Mouse (Mus musculus): ENCODE measurements around the gene Atpaf1.

Atpaf1 gene

GRCm38 (mm10) chr4:115840842-115841241, 56.2 kb downstream of the Atpaf1 start:
- TF ChIP-seq NANOG (IDR thresholded peaks at IDR 0.05; ENCODE audit: borderline replicate concordance, low read length) (no peak), POU5F1 (IDR thresholded peaks at IDR 0.05; ENCODE audit: borderline replicate concordance, low read length) (no peak), CTCF (conservative IDR thresholded peaks at IDR 0.05; ENCODE audit: low read length) (no peak)
- Histone ChIP-seq H3K36me3 (ENCODE audit: insufficient read depth, low read length) (peaks cover 12% of the 10 kb centered on the region), H3K4me3 (replicated peaks; ENCODE audit: low read length) (no peak overlapping the region), H3K4me1 (replicated peaks; ENCODE audit: low read depth, low read length) (peaks cover 31% of the 10 kb centered on the region), H3K9me3 (ENCODE audit: low read length) (no peaks in the 10 kb centered on the region), H3K27me3 (ENCODE audit: insufficient read depth, low read length) (no peaks in the 10 kb centered on the region)

GRCm38 (mm10) chr4:115846656-115847055, 62.0 kb downstream of the Atpaf1 start:
- H3K36me3 ChIP-seq (ENCODE audit: insufficient read depth, low read length) = peaks cover 42% of the 10 kb centered on the region
- no peaks in the 10 kb centered on the region for H3K9me3 ChIP-seq (ENCODE audit: low read length)
- TF ChIP-seq CTCF (conservative IDR thresholded peaks at IDR 0.05; ENCODE audit: low read length) (no peak), NANOG (IDR thresholded peaks at IDR 0.05; ENCODE audit: borderline replicate concordance, low read length) (no peak), POU5F1 (IDR thresholded peaks at IDR 0.05; ENCODE audit: borderline replicate concordance, low read length) (no peak)
- no peaks in the 10 kb centered on the region for H3K4me1 ChIP-seq (replicated peaks; ENCODE audit: low read depth, low read length)
- H3K27me3 ChIP-seq (ENCODE audit: insufficient read depth, low read length) = no peaks in the 10 kb centered on the region
- H3K4me3 ChIP-seq (replicated peaks; ENCODE audit: low read length) = no peak overlapping the region

GRCm38 (mm10) chr4:115847377-115847776, 62.8 kb downstream of the Atpaf1 start:
- Histone ChIP-seq H3K27me3 (ENCODE audit: insufficient read depth, low read length) (no peaks in the 10 kb centered on the region), H3K9me3 (ENCODE audit: low read length) (no peaks in the 10 kb centered on the region), H3K4me3 (replicated peaks; ENCODE audit: low read length) (no peak overlapping the region), H3K4me1 (replicated peaks; ENCODE audit: low read depth, low read length) (no peaks in the 10 kb centered on the region), H3K36me3 (ENCODE audit: insufficient read depth, low read length) (peaks cover 49% of the 10 kb centered on the region)
- TF ChIP-seq CTCF (conservative IDR thresholded peaks at IDR 0.05; ENCODE audit: low read length) = no peak
- TF ChIP-seq NANOG (IDR thresholded peaks at IDR 0.05; ENCODE audit: borderline replicate concordance, low read length) = no peak

GRCm38 (mm10) chr4:115848083-115848482, 63.5 kb downstream of the Atpaf1 start:
- Histone ChIP-seq H3K36me3 (ENCODE audit: insufficient read depth, low read length) (peaks cover 50% of the 10 kb centered on the region), H3K4me1 (replicated peaks; ENCODE audit: low read depth, low read length) (no peaks in the 10 kb centered on the region), H3K9me3 (ENCODE audit: low read length) (no peaks in the 10 kb centered on the region), H3K4me3 (replicated peaks; ENCODE audit: low read length) (no peak overlapping the region), H3K27me3 (ENCODE audit: insufficient read depth, low read length) (no peaks in the 10 kb centered on the region)
- TF ChIP-seq CTCF (conservative IDR thresholded peaks at IDR 0.05; ENCODE audit: low read length) (no peak), NANOG (IDR thresholded peaks at IDR 0.05; ENCODE audit: borderline replicate concordance, low read length) (no peak), POU5F1 (IDR thresholded peaks at IDR 0.05; ENCODE audit: borderline replicate concordance, low read length) (no peak)

GRCm38 (mm10) chr4:115848990-115849677, 64.5 kb downstream of the Atpaf1 start:
- H3K4me1 ChIP-seq (replicated peaks; ENCODE audit: low read depth, low read length) = no peaks in the 10 kb centered on the region
- no peaks in the 10 kb centered on the region for H3K27me3 ChIP-seq (ENCODE audit: insufficient read depth, low read length)
- H3K9me3 ChIP-seq (ENCODE audit: low read length) = no peaks in the 10 kb centered on the region
- peaks cover 53% of the 10 kb centered on the region for H3K36me3 ChIP-seq (ENCODE audit: insufficient read depth, low read length)
- TF ChIP-seq POU5F1 (IDR thresholded peaks at IDR 0.05; ENCODE audit: borderline replicate concordance, low read length) (no peak), CTCF (conservative IDR thresholded peaks at IDR 0.05; ENCODE audit: low read length) (no peak), NANOG (IDR thresholded peaks at IDR 0.05; ENCODE audit: borderline replicate concordance, low read length) (no peak)
- H3K4me3 ChIP-seq (replicated peaks; ENCODE audit: low read length) = no peak overlapping the region

- H3K9me3 ChIP-seq (ENCODE audit: low read length) = no peaks in the 10 kb centered on the region
- no peaks in the 10 kb centered on the region for H3K27me3 ChIP-seq (ENCODE audit: insufficient read depth, low read length)
- no peaks in the 10 kb centered on the region for H3K4me1 ChIP-seq (replicated peaks; ENCODE audit: low read depth, low read length)
- peaks cover 62% of the 10 kb centered on the region for H3K36me3 ChIP-seq (ENCODE audit: insufficient read depth, low read length)
- H3K4me3 ChIP-seq (replicated peaks; ENCODE audit: low read length) = no peak overlapping the region
- TF ChIP-seq NANOG (IDR thresholded peaks at IDR 0.05; ENCODE audit: borderline replicate concordance, low read length) (no peak), CTCF (conservative IDR thresholded peaks at IDR 0.05; ENCODE audit: low read length) (no peak), POU5F1 (IDR thresholded peaks at IDR 0.05; ENCODE audit: borderline replicate concordance, low read length) (no peak)
Measured at GRCm38 (mm10) chr4:115850111-115850510, 65.5 kb downstream of the Atpaf1 start.

GRCm38 (mm10) chr4:115850631-115851030, 66.0 kb downstream of the Atpaf1 start:
- Histone ChIP-seq H3K4me1 (replicated peaks; ENCODE audit: low read depth, low read length) (no peaks in the 10 kb centered on the region), H3K9me3 (ENCODE audit: low read length) (no peaks in the 10 kb centered on the region), H3K4me3 (replicated peaks; ENCODE audit: low read length) (no peak overlapping the region), H3K27me3 (ENCODE audit: insufficient read depth, low read length) (no peaks in the 10 kb centered on the region), H3K36me3 (ENCODE audit: insufficient read depth, low read length) (peaks cover 63% of the 10 kb centered on the region)
- no peak for TF ChIP-seq CTCF (conservative IDR thresholded peaks at IDR 0.05; ENCODE audit: low read length)
- no peak for TF ChIP-seq NANOG (IDR thresholded peaks at IDR 0.05; ENCODE audit: borderline replicate concordance, low read length)
- TF ChIP-seq POU5F1 (IDR thresholded peaks at IDR 0.05; ENCODE audit: borderline replicate concordance, low read length) = no peak

GRCm38 (mm10) chr4:115851569-115851968, 67.0 kb downstream of the Atpaf1 start:
- Histone ChIP-seq H3K4me3 (replicated peaks; ENCODE audit: low read length) (no peak overlapping the region), H3K27me3 (ENCODE audit: insufficient read depth, low read length) (no peaks in the 10 kb centered on the region), H3K36me3 (ENCODE audit: insufficient read depth, low read length) (peaks cover 68% of the 10 kb centered on the region), H3K4me1 (replicated peaks; ENCODE audit: low read depth, low read length) (no peaks in the 10 kb centered on the region), H3K9me3 (ENCODE audit: low read length) (no peaks in the 10 kb centered on the region)
- no peak for TF ChIP-seq CTCF (conservative IDR thresholded peaks at IDR 0.05; ENCODE audit: low read length)
- TF ChIP-seq POU5F1 (IDR thresholded peaks at IDR 0.05; ENCODE audit: borderline replicate concordance, low read length) = no peak
- TF ChIP-seq NANOG (IDR thresholded peaks at IDR 0.05; ENCODE audit: borderline replicate concordance, low read length) = no peak

- Histone ChIP-seq H3K36me3 (ENCODE audit: insufficient read depth, low read length) (peaks cover 72% of the 10 kb centered on the region), H3K4me3 (replicated peaks; ENCODE audit: low read length) (no peak overlapping the region), H3K4me1 (replicated peaks; ENCODE audit: low read depth, low read length) (no peaks in the 10 kb centered on the region), H3K9me3 (ENCODE audit: low read length) (no peaks in the 10 kb centered on the region), H3K27me3 (ENCODE audit: insufficient read depth, low read length) (no peaks in the 10 kb centered on the region)
- TF ChIP-seq POU5F1 (IDR thresholded peaks at IDR 0.05; ENCODE audit: borderline replicate concordance, low read length) (no peak), CTCF (conservative IDR thresholded peaks at IDR 0.05; ENCODE audit: low read length) (no peak)
Measured at GRCm38 (mm10) chr4:115855100-115855499, 70.5 kb downstream of the Atpaf1 start.
